Mouse (Mus musculus) cerebellum, postnatal 14 days (tissue): ENCODE data around the gene Extl1.
A peak's percentile ranks its signal among the peaks of the same experiment; 100 is the strongest.
"Not testable (repeated sequence)": the region's sequence is repeated elsewhere in the genome, so short reads cannot be mapped to it uniquely, and the experiment has no call there.

Experiments
- DNase-seq, 2 experiments: peaks; one replicate each; pipeline ENCODE4 v3.0.0; 2021; ENCODE audit warnings: mixed read lengths in 2 of 2

The Extl1 gene

GRCm38 (mm10) chr4:134350641-134351040, 33.0 kb downstream of the Extl1 start:
- no peak for DNase-seq

GRCm38 (mm10) chr4:134349829-134350228, 33.8 kb downstream of the Extl1 start:
- no peak for DNase-seq

GRCm38 (mm10) chr4:134348545-134348944, 35.1 kb downstream of the Extl1 start:
- no peak for DNase-seq

GRCm38 (mm10) chr4:134348078-134348477, 35.6 kb downstream of the Extl1 start:
- DNase-seq, result no peak

DNA sequence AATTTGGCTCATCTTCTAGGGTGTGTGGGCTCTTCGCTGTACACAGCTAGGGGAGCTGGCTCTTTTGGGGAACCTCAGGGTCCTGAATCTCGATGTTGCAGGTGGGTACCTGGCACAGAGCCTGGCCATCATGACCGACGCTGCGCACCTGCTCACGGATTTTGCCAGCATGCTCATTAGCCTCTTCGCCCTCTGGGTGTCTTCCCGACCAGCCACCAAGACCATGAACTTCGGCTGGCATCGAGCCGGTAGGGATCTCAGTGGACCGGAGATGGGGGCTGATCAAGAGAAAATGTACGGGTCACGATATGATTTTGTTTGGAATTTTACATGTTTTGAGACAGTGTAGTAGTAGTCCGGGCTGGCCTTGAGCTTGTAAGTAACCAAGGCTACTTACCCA, 37.8 kb downstream of the Extl1 start:
- no peak for DNase-seq

DNA sequence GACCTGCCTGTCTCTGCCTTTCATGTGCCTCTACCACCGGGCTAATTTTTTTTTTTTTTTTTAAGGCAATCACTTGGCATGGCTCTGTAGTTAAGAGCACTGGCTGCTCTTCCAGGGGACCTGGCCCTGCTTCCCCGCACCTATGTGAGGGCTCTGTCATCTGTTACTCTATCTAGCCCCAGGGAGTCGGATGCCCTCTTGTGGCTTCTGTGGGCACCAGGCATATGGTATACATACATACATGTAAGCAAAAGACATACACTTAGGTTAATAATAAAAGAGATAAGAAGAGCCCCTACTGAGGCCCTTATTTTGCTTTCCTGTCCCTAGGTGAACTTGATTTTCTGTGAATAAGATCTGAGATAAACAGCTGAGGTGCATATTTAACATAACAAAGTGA, 39.0 kb downstream of the Extl1 start:
- DNase-seq, result no peak

GRCm38 (mm10) chr4:134343071-134344031, 40.3 kb downstream of the Extl1 start, which contains the start of gene Slc30a2:
Gene Slc30a2 (plus strand): TSS chr4:134343181.
- DNase-seq, result no peak

DNA sequence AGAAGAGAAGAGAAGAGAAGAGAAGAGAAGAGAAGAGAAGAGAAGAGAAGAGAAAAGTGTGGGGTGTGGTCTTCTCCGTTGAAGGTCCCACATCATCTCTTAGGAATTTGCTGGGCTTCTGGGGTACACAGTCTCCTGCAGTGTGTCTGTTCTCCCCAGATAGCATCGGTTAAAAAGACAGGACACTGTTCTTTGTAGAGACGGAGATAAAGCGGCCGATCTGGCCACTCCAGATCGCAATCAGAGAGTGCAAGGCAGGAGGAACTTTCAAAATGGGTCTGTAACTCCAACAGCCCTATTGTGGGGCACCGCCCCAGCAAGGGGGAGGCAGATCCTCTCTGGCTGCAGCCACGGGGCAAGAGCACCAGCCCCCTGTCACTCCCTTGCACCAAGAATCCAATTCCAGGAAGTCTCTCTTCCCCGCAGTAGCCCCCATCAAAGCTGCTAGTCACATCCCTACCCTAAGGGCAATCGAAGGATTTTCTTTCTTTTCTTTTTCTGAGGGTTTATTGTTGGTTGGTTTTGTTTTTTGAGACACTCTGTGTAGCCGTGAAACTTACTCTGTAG, 41.4 kb downstream of the Extl1 start:
- no peak for DNase-seq

GRCm38 (mm10) chr4:134341231-134341630, 42.4 kb downstream of the Extl1 start:
- DNase-seq, result not testable (repeated sequence)

- DNase-seq, result no peak
Observed at GRCm38 (mm10) chr4:134330281-134330680, 53.4 kb downstream of the Extl1 start.

DNA sequence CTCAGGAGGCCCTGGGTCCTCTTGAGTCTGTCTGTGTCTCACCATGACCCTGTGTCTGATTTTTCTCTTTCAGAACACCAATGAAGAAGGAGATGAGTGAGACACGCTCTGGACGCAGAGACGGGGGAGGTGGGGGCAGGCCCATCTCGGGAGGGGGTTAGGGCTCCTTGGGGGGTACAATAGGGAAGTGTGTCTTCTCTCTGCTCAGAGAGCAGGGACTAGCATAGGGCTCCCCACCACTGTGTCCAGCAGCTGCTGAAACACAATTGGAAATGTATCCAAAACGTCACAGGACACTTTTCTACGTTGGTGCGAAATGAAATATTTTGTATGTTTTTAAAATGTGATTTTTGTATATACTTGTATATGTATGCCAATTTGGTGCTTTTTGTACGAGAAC, 54.8 kb downstream of the Extl1 start:
- DNase-seq, result no peak

GRCm38 (mm10) chr4:134328151-134328550, 55.5 kb downstream of the Extl1 start:
- no peak for DNase-seq

DNA sequence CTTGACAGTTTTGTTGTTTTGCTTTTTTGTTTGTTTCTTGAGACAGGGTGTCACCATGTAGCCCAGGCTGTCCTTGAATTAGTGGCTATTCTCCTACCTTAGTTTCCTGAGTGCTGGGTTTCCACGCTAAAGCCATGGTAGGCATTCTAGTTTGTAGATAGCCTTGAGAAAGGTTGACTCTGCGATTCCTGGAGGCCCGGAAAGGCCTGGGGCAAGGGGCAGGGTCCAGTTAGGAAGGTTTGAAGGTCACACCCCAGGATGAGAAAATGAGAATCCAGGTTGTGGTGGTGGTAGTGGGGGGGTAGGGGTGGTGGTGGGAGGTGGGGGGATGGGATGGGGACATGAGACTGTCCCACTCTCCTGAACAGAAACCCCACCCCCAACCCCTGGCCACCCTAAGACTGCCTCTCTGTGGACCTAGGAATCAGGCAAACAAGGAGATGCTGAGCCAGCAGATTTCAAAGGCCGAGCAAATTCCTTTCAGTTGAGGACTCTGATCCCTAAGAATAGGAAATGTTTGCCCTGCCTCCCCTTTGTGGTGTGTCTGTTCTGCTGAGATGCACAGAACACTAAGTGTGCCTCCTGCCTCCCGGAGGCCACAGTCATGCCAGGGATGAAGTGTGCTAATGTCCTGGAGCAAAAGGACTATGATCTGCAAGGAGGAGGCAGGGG, 56.7 kb downstream of the Extl1 start:
- DNase-seq, result no peak

DNA sequence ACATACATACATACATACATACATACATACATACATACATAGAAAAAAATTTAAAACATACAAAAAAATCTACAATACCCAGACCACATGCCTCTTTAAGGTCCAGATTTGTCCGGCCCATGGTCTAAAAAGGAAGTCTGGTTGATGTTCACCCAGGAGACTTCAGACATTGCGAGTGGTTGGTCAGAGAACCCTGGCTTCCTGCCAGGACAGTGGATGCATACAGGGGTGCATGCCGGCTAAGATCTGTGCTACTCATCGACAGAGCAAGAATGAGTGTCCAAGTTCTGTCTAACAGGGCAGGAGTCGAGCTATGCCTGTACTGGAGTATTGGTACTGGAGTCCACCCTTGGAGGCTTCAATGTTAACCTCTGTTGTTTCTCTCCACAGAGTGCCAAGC, 59.0 kb downstream of the Extl1 start:
- DNase-seq, result no peak

GRCm38 (mm10) chr4:134321524-134321923, 62.1 kb downstream of the Extl1 start:
- no peak for DNase-seq

DNA sequence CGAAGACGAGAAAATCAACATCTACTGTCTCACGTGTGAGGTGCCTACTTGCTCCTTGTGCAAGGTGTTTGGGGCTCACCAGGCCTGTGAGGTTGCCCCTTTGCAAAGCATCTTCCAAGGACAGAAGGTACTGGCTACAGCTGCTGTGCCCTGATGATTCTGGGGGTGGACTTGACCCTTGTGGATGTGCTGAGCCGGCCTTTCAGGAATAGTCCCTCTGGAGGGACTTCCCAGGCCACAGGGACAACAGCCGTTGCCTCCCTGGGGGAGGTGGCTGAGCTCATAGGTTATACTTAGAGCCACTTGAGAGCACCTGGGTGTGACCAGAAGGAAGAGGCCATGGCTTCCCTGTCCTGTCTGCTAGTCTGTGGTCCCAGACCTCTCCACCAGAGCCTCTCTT, 64.0 kb downstream of the Extl1 start:
- no peak for DNase-seq

DNA sequence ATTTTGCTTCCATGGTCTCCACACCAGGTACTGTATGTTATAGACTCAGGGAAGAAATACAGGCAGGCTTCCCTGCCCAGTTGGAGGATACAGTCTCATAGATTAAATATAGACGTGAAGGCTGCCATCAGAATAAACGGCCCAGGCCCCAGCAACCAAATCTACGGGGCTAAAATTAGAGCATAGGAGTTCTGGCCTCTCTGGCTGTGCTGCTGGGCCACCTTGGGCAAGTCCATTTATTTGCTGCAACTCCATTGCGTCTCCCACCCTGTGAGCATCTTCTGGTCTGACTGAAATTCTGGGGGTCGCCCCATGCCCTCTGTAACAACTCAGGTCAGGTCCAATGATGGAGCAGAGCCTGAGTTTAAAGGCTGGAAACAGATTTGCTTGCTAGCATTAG, 64.6 kb downstream of the Extl1 start:
- DNase-seq, result no peak

- no peak for DNase-seq
Observed at GRCm38 (mm10) chr4:134316390-134316789, 67.3 kb downstream of the Extl1 start.

- no peak for DNase-seq
Observed at GRCm38 (mm10) chr4:134315470-134315869, 68.2 kb downstream of the Extl1 start.

DNA sequence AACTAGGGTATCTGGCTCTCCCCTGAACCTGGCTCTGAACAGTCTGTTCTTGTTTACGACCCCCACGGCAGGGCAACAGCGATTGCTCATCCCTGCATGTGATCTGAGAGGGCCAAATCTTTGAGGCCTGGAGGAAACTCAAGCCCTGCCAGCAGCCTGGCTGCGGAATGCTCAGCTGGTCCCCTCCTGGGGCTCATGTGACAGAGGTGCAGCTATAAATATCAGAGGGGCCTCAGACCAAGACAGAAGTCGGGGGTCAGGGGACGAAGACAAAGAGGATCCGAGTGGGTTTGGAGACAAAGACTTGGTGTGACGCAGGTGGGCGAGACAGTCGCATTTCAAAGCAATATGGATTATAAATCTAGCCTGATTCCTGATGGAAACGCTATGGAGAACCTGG, 68.8 kb downstream of the Extl1 start, which contains the start of gene Trim63:
Gene Trim63, plus strand, starts transcription at position 245 of the 400 bp plus-strand sequence.
- peak in 1 of 2 experiments; percentile 22 for DNase-seq

- peak; percentile 50 to 62 for DNase-seq
Observed at GRCm38 (mm10) chr4:134314081-134314655, 69.5 kb downstream of the Extl1 start.

GRCm38 (mm10) chr4:134312901-134313300, 70.7 kb downstream of the Extl1 start:
- peak in 1 of 2 experiments; percentile 59 for DNase-seq

DNA sequence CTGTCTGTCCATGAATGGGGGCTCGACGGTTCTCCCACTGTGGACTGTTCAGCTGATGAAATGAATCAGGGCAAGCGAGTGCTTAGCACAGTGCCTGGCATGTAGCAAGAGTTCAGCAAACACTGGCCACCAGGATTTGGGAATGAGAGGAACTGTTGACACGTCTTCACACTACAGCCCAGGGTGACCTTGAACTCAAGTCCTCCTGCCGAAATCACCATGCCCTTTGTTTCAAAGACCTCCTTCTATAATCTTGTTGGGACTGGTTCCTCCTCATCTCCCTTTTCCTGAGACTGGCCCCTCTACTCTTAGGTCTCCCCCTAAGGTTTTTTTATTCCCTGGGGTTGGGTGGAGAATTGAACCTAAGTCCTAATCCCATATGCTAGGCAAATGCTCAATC, 71.3 kb downstream of the Extl1 start:
- DNase-seq, result no peak
